Mouse (Mus musculus): ENCODE measurements around the gene Gng3. TPM values are rescaled to one million over a fixed set of nuclear protein-coding genes. Genes with fewer than 3 reads are reported as not detected.

Gng3 gene
- polyA plus RNA-seq, 1 experiment from 2014 or later = 25.2 TPM

Small RNA genes within 50 kb of the gene (microRNA-seq; reads per million reads assigned to microRNA genes)
- gene Mir5136 = 0.51 reads per million

Other genes starting within 250 kb of the Gng3 start
- 0.05 TPM in 2 replicates for gene Slc22a8, start 247.9 kb downstream of the Gng3 start, polyA plus RNA-seq (2014; fragmentation: Nextera tagmentation; extraction: Ambion mirVana)
- not detected in 2 replicates for gene Slc22a6, start 221.2 kb downstream of the Gng3 start, polyA plus RNA-seq (2014; fragmentation: Nextera tagmentation; extraction: Ambion mirVana)
- gene Chrm1, start 175.4 kb downstream of the Gng3 start, polyA plus RNA-seq (2014; fragmentation: Nextera tagmentation; extraction: Ambion mirVana) = 0.26 and 0.44 TPM in 2 replicates
- gene Slc3a2, start 115.8 kb downstream of the Gng3 start, polyA plus RNA-seq (2014; fragmentation: Nextera tagmentation; extraction: Ambion mirVana) = 121 and 126 TPM in 2 replicates
- 96.3 and 97.8 TPM in 2 replicates for gene Wdr74, start 103.4 kb downstream of the Gng3 start, polyA plus RNA-seq (2014; fragmentation: Nextera tagmentation; extraction: Ambion mirVana)
- gene 1700092M07Rik, start 98.5 kb downstream of the Gng3 start, polyA plus RNA-seq (2014; fragmentation: Nextera tagmentation; extraction: Ambion mirVana) = 0.90 and 1.3 TPM in 2 replicates
- 114 and 132 TPM in 2 replicates for gene Stx5a, start 97.8 kb downstream of the Gng3 start, polyA plus RNA-seq (2014; fragmentation: Nextera tagmentation; extraction: Ambion mirVana)
- gene Nxf1, start 82.1 kb downstream of the Gng3 start, polyA plus RNA-seq (2014; fragmentation: Nextera tagmentation; extraction: Ambion mirVana) = 168 and 172 TPM in 2 replicates
- 170 and 196 TPM in 2 replicates for gene Tmem223, start 68.2 kb downstream of the Gng3 start, polyA plus RNA-seq (2014; fragmentation: Nextera tagmentation; extraction: Ambion mirVana)
- 92.6 and 96.6 TPM in 2 replicates for gene Tmem179b, start 64.7 kb downstream of the Gng3 start, polyA plus RNA-seq (2014; fragmentation: Nextera tagmentation; extraction: Ambion mirVana)
- gene Taf6l, start 52.8 kb downstream of the Gng3 start, polyA plus RNA-seq (2014; fragmentation: Nextera tagmentation; extraction: Ambion mirVana) = 17.2 and 18.9 TPM in 2 replicates
- 148 and 151 TPM in 2 replicates for gene Polr2g, start 40.6 kb downstream of the Gng3 start, polyA plus RNA-seq (2014; fragmentation: Nextera tagmentation; extraction: Ambion mirVana)
- 4.2 and 4.3 TPM in 2 replicates for gene Zbtb3, start 36.6 kb downstream of the Gng3 start, polyA plus RNA-seq (2014; fragmentation: Nextera tagmentation; extraction: Ambion mirVana)
- gene Ttc9c, start 19.9 kb downstream of the Gng3 start, polyA plus RNA-seq (2014; fragmentation: Nextera tagmentation; extraction: Ambion mirVana) = 38.5 and 48.4 TPM in 2 replicates
- gene Hnrnpul2, start 19.2 kb downstream of the Gng3 start, polyA plus RNA-seq (2014; fragmentation: Nextera tagmentation; extraction: Ambion mirVana) = 6.5 and 7.7 TPM in 2 replicates
- not detected in 2 replicates for gene AC129217.1, start 9.4 kb downstream of the Gng3 start, polyA plus RNA-seq (2014; fragmentation: Nextera tagmentation; extraction: Ambion mirVana)
- gene Bscl2, start 1.7 kb downstream of the Gng3 start, polyA plus RNA-seq (2014; fragmentation: Nextera tagmentation; extraction: Ambion mirVana) = 39.6 and 40.9 TPM in 2 replicates
- gene Lrrn4cl, start 11.6 kb upstream of the Gng3 start, polyA plus RNA-seq (2014; fragmentation: Nextera tagmentation; extraction: Ambion mirVana) = 1.4 TPM in 2 replicates
- gene Ubxn1, start 32.3 kb upstream of the Gng3 start, polyA plus RNA-seq (2014; fragmentation: Nextera tagmentation; extraction: Ambion mirVana) = 162 and 166 TPM in 2 replicates
- 57.1 and 63.9 TPM in 2 replicates for gene Uqcc3, start 41.7 kb upstream of the Gng3 start, polyA plus RNA-seq (2014; fragmentation: Nextera tagmentation; extraction: Ambion mirVana)
- gene Lbhd1, start 44.5 kb upstream of the Gng3 start, polyA plus RNA-seq (2014; fragmentation: Nextera tagmentation; extraction: Ambion mirVana) = 78.6 and 79.2 TPM in 2 replicates
- gene Gm49403, start 44.7 kb upstream of the Gng3 start, polyA plus RNA-seq (2014; fragmentation: Nextera tagmentation; extraction: Ambion mirVana) = not detected in 2 replicates
- 92.8 and 95.9 TPM in 2 replicates for gene 1810009A15Rik, start 49.7 kb upstream of the Gng3 start, polyA plus RNA-seq (2014; fragmentation: Nextera tagmentation; extraction: Ambion mirVana)
- gene Gm49416, start 49.7 kb upstream of the Gng3 start, polyA plus RNA-seq (2014; fragmentation: Nextera tagmentation; extraction: Ambion mirVana) = not detected in 2 replicates
- 37.5 and 44.5 TPM in 2 replicates for gene Ints5, start 53.8 kb upstream of the Gng3 start, polyA plus RNA-seq (2014; fragmentation: Nextera tagmentation; extraction: Ambion mirVana)
- gene Ganab, start 58.9 kb upstream of the Gng3 start, polyA plus RNA-seq (2014; fragmentation: Nextera tagmentation; extraction: Ambion mirVana) = 89.8 and 96.4 TPM in 2 replicates
- 35.7 and 36.9 TPM in 2 replicates for gene B3gat3, start 81.2 kb upstream of the Gng3 start, polyA plus RNA-seq (2014; fragmentation: Nextera tagmentation; extraction: Ambion mirVana)
- gene Rom1, start 90.2 kb upstream of the Gng3 start, polyA plus RNA-seq (2014; fragmentation: Nextera tagmentation; extraction: Ambion mirVana) = 1.1 and 1.8 TPM in 2 replicates
- gene Eml3, start 90.4 kb upstream of the Gng3 start, polyA plus RNA-seq (2014; fragmentation: Nextera tagmentation; extraction: Ambion mirVana) = 16.8 and 18.4 TPM in 2 replicates
- 40.3 and 40.7 TPM in 2 replicates for gene Mta2, start 102.7 kb upstream of the Gng3 start, polyA plus RNA-seq (2014; fragmentation: Nextera tagmentation; extraction: Ambion mirVana)
- gene Tut1, start 114.7 kb upstream of the Gng3 start, polyA plus RNA-seq (2014; fragmentation: Nextera tagmentation; extraction: Ambion mirVana) = 33.3 and 33.5 TPM in 2 replicates
- gene Eef1g, start 127.8 kb upstream of the Gng3 start, polyA plus RNA-seq (2014; fragmentation: Nextera tagmentation; extraction: Ambion mirVana) = 501 and 531 TPM in 2 replicates
- gene Ahnak, start 150.1 kb upstream of the Gng3 start, polyA plus RNA-seq (2014; fragmentation: Nextera tagmentation; extraction: Ambion mirVana) = 21.6 and 22.2 TPM in 2 replicates
- not detected in 2 replicates for gene Scgb1a1, start 248.8 kb upstream of the Gng3 start, polyA plus RNA-seq (2014; fragmentation: Nextera tagmentation; extraction: Ambion mirVana)